Mouse (Mus musculus) left cerebral cortex, adult 9 months (tissue): ENCODE results near the gene Cd3g.

Experiments
- DNase-seq, 2 experiments: peaks; one replicate each; pipeline ENCODE4 v3.0.0; 2022; ENCODE audit warnings: low spot score in 2 of 2

The Cd3g gene

DNA sequence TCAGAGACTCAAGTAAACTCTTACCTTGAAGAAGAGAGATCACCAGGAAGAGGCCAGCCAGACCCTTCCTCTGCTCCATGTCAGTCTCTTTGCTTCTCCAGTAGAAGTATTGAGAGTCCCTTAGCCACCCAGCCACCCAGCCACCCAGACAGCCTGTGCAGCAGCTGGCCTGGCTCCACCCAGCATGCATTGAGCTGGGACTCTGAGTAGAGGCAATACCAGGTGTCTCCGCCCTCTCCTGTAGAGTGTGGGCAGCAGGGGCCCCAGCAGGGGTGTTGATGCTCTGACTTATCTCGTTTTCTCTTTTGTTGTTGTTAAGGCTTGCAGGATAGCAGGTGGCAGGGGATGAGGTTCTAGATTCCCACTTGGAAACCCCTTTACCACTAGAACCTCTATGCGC, at the start of gene Cd3g:
Gene Cd3g (minus strand): TSS at position 190 of the 400 bp plus-strand sequence.
- no peak for DNase-seq

DNA sequence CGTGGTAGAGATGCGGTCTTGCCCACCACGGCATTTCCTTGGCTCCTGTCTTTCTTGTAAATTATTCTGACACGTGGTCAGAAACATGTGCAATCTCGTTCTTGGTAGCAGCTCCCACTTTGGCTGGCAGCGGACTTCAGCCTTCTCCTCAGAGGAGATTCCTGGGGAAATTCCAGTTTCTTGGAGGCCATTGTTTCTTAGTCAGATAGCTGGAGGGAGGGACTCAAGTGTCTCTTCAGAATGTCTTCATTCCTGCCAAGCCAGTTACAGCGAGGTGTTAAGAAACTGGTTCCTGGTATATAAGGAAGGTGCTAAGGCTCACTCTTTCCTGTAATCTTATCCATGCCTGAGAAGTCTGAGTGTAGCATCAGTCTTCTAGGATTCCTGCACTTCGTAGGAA, 47.1 kb upstream of the Cd3g start:
- no peak for DNase-seq

DNA sequence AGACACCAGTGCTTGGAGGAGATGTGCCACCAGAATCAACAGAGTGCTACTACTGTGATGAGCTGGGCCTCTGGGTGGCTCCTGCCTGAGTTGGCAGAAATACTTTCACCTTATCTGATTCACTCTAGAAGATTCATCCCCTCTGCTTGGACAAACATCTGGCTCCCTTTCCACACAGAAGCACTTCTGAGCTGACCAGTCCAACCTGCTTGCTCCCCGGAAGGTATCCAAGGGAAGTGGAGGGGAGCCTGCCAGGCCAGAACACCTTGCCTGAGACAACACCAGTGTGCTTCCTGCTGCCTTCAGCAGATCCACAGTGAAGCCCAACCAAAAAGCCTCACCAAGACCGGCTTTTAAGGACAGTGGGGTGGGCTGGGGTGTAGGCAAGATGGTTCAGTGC, 44.0 kb upstream of the Cd3g start:
- DNase-seq = no peak

GRCm38 (mm10) chr9:45023638-45024037, 43.4 kb upstream of the Cd3g start:
- no peak for DNase-seq

GRCm38 (mm10) chr9:45022800-45023199, 42.6 kb upstream of the Cd3g start:
- DNase-seq = peak in 1 of 2 experiments; percentile 67

DNA sequence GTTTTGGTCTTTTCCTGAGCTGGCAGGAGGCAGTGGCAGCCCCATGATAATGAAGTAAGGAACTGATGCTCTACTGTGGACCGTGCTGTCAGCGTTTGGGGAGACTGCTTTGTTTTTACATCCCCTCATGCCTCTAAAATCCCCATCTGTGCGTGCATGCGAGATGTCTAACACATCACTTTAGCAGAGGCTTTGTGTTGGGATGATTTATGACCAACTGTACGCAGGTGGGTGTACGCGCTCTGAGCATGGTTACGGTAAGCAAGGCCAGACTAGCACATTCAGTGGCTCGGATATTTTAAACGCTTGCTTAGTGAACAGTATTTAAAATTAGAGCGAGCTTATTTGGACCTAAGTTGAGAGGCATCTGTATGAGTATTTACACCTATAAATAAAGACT, 37.8 kb upstream of the Cd3g start:
- DNase-seq = peak in 1 of 2 experiments; percentile 24

DNA sequence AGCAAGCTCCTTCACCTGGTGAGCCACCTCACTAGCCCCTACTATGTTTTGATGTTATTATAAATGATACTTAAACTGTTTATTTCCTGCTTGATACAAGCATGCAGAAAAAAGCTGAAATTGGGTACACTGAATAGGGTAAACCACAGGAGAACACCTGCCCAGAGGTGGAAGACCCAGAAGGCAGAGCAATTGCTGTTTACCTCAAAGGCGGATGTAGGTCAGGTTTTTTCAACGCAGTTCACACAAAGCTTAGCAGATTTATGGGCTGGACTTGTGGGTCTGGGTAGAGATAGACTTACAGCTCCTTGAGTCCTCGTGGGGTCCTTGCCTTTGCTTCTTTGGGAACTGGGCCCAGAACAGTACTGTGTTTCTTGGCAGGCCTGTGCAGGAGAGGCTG, 35.6 kb upstream of the Cd3g start:
- no peak for DNase-seq

DNA sequence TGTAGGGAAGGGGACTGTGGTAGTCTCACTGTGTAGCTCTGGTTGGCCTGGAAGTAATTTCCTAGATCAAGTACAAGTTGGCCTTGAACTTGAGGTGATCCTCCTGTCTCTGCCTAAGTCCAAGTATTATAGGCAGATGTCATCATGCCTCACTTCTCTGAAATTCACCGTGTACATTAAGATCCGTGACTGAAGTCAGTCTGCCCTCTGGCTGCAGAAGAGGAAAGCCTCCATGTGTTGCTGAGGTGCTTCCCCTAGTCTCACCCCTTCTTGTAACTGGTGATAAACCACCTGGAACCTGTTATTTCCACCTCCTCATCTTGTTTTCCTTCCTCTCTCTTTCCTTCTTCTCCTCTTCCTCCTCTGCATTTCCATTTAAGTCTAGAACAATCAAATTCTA, 34.6 kb upstream of the Cd3g start:
- no peak for DNase-seq

DNA sequence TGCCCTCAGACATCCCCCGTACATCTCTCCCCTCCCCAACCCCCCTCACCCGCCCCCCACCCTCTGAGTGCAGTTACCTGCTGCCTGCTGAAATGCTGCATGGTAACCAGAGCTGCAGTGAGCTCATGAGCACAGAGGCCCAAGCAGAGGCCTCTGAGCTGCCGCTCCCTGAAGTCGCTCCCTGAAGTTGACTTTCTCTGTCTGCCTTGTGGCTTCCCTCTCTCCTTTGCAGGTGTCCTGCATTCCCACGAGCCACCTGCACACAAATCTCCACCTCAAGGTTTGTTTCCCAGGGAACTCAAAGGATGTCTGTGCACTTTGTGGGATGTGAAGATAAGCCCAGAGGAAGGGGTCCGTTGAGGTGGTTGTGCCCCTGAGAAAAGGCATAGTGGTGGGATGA, 31.1 kb upstream of the Cd3g start:
- DNase-seq = no peak

DNA sequence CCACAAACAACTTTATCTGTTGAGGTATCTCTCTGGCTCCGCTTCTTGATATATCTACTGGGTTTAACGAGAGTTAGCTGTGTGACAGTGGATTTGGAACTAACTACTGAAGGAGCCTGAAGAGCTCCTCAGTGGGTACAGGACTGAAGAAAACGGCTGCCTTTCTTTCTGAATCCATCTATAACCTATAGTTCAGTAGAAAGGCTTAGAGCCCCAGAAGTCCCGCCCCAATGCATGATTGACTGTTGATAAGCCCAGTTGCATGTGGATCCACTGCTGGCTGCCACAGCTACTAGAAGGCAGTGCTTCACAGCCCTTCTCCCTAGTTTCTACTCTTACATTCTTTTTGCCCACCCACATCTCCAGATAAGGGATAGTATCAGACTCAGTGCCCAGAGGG, 30.2 kb upstream of the Cd3g start:
- DNase-seq = no peak

DNA sequence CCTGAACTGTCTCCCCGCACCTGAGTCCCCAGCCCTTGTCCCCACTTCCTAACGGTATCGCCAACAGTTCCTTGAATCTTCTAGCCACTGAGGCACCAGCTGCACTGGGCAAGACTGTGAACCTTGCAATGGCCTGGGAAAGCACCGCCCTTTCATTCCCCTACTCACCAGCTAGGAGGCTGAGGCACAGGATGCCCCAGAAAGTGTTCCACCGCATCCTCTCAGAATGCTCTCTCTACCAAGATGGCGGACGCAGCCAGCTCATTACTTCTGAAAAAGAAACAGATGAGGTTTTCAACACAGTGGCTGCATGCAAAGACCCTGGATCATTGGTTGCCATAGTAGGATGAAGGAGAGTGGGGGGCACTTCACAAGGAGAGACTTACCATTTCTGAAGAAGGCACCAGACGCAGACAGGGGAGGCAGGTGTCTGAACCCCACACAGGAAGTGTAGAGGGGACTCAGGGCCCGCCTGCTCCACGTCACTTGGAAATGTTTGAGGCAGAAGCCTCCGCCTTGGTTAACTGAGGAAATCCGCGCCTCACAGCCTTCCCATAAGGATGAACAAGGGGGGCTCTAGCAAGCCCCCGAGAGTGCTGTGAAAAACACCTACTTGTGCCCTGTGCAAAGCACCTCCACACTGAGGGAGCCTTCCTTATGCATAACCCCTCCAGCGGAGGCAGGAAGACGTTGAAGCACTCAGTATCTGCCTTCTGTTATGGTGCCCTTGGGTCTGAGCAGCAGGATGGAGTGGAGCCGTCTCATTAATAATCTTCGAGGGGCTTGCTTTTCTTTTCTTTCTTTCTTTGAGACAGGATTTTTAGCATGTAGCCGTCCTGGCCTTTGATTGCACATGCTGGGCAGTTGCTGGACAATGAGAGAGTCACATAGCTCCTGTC, 29.2 kb upstream of the Cd3g start, which contains the start of gene Cd3e:
Gene Cd3e (minus strand): TSS at position 448 of the 899 bp plus-strand sequence.
- no peak for DNase-seq

GRCm38 (mm10) chr9:45008342-45008741, 28.1 kb upstream of the Cd3g start:
- DNase-seq = no peak

- no peak for DNase-seq
These were observed 27.2 kb upstream of the Cd3g start for GRCm38 (mm10) chr9:45007404-45007803.

DNA sequence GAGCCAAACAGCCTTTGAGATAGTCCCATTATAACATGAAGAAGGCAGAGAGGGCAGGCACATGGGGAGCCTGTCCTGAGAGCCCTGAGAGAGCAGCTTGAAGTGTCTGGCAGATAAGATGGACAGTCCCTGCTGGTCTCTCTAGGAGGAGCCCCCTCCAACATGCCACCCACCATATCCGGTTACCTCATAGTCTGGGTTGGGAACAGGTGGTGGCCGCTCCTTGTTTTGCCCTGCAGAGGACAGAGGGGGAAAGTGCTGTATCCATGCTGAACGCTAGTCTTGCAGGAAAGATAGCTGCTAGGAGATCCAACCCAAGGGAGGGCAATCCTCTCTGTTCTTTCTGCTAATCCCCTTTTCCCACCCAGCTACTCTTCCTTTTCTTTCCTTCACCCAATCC, 20.0 kb upstream of the Cd3g start:
- DNase-seq = no peak

- DNase-seq = no peak
These were observed 19.5 kb upstream of the Cd3g start for GRCm38 (mm10) chr9:44999776-45000175.

- peak in 1 of 2 experiments; percentile 6 for DNase-seq
These were observed 18.9 kb upstream of the Cd3g start for GRCm38 (mm10) chr9:44999171-44999570.

GRCm38 (mm10) chr9:44998138-44998537, 17.9 kb upstream of the Cd3g start:
- no peak for DNase-seq

DNA sequence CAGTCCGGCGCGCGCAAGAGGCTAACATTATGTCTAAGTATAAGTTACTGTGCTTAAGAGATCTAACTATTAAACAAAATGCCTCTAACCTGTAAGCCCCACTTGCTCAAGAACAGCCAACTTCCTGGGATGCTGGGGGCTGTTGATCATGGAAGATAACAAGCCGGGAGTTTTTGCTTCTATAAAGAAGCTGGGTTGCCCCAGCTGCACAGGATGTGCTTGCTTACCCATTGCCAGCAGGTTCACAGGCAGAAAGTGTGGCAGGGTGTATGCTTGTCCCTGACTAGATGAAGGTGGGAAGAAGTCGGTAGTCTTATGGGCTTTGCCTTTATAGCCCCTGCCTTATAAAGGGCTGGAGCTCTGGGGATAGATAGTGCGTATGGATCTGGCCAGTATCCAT, 16.4 kb upstream of the Cd3g start:
- DNase-seq = no peak

DNA sequence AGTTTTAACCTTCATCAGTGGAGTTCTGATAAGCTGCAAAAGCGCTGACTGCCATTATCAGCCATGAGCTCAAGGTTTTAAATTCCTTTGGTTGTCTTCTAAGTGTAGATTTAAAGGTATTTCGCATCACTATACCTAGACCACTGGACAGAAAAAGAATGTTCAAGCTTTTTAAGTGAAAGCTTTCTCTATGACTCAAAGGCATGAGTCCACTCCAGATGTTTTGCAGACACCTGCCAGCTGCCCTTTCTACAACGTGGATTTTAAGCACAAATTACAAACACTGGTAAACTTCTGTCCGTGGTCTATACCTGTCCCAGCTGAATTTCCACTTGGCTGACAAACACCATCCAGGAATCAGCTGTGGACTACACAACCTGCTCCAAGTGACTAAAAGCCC, 14.7 kb upstream of the Cd3g start:
- no peak for DNase-seq

- DNase-seq = no peak
These were observed 13.0 kb upstream of the Cd3g start for GRCm38 (mm10) chr9:44993268-44993667.

DNA sequence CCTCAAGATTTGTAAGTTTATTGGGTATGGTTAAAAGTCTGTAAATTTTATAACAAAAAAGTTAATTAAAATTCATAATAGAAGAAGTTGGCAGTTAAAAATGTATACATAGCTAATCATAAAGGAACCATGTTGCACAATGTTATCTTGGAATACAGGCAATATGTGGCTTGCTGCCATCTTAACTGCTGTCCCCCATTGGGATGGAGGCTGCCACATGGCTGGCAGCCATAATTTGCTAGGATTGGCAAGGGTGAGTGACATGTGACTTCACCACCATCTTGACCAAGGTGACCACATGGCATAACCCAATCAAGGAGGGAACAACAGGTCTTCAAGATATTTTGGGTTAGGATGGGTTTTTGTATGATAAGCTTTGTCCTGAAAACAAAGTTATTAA, 12.0 kb upstream of the Cd3g start:
- DNase-seq = no peak

DNA sequence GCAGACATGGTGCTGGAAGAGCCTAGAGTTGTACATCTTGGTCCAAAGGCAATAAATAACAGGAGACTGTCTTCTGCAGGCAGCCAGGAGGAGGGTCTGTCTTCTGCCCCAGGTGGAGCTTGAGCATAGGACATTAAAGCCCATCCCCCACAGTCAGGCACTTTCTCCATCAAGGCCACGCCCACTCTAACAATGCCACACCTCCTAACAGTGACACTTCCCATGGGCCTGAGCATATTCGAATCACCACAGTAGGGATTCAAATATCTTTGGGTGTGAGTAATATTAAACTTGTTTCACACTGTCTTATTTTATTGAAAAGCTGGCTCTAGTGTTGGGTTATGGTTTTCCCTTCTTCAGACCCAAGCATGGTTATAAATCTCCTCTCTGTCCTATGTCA, 11.6 kb upstream of the Cd3g start:
- no peak for DNase-seq

DNA sequence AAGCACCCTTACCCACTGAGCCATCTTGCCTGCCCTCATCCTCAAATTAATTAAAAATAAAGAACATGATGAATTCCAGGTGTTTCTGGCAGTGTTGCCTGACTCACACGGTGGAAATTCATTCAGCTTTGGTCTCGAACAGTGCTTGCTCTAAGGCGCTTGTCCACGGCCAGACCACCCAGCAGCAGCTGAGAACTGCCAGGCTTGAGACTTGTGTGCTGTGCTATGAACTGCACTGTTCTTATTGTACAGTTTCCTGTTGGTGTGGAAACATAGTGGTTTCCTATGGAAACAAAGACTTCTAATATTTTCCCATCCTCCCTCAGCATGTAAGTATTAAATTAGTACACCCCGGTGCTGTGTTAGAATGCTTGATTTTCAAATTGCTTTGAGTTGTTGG, 6.7 kb upstream of the Cd3g start:
- DNase-seq = no peak
